Comparison of ENCODE assay signal across 10 mouse cellular contexts in the genomic region with DNA sequence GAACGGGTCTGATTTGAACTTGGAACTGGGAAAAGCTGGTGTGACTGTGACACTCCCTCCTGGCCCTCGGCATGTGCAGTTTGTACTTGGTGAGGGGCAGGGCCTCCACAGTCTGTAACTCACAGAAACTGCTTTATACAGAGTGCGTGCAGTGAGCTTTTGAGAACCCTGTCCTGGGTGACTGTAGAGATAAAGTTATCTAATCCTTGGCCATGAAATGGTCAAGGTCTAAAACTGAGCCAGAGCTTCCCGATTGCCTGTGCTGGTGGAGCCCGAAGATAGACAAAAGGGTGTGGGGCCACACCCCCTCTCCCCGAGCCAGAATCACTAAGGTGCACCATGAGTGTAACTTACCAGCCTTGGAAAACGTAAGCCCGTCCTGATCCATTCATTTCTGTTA. TPM values are rescaled to one million over a fixed set of nuclear protein-coding genes. Genes with fewer than 3 reads are reported as not detected.
DNase-seq lines count a peak whose midpoint lies in the region; ATAC-seq and TF ChIP-seq lines count a peak whose summit lies in the region.
"Had no signal": no experiment of that assay in that cellular context is flagged by ENCODE, and none has a peak within 500 bp of the region (broad histone marks: within the 10 kb centered on the region; RNA-seq: fewer than 3 reads in every experiment).

No protein-coding gene starts in this region.

- peaks cover 29% of the 10 kb centered on the region for H3K4me1 ChIP-seq in lung, embryonic 14.5 days (ENCODE audit: insufficient read depth)
- peaks cover 86% of the 10 kb centered on the region for H3K4me1 ChIP-seq in embryonic facial prominence, embryonic 15.5 days

- no peak overlapping the region; the same call in 1 of the 2 replicates for H3K4me3 ChIP-seq in gastrocnemius, adult 2 months
- H3K4me3 ChIP-seq in lung, embryonic 14.5 days (ENCODE audit: low read depth, low read length), result no peak overlapping the region
- H3K4me3 ChIP-seq in embryonic facial prominence, embryonic 15.5 days (replicated peaks), result no peak overlapping the region
- H3K4me3 ChIP-seq: neural tube, embryonic 12.5 days had no signal

- intact Hi-C loops in gastrocnemius, adult 2 months (cut with DNase I), result loop anchor here (5.0 kb wide), 1 partner anchor 39 kb away; no protein-coding TSS in a partner anchor

- H3K27me3 ChIP-seq in lung, embryonic 14.5 days (ENCODE audit: insufficient read depth, low read length), result no peaks in the 10 kb centered on the region
- no peaks in the 10 kb centered on the region for H3K27me3 ChIP-seq in embryonic facial prominence, embryonic 15.5 days
- H3K27me3 ChIP-seq: neural tube, embryonic 12.5 days had no signal

- peak overlapping the region; percentile 90 for H3K27ac ChIP-seq in gastrocnemius, adult 2 months
- H3K27ac ChIP-seq in lung, embryonic 14.5 days (ENCODE audit: low read depth), result peak overlapping the region; percentile 95
- peak overlapping the region; percentile 81 for H3K27ac ChIP-seq in embryonic facial prominence, embryonic 15.5 days (replicated peaks)
- H3K27ac ChIP-seq: neural tube, embryonic 12.5 days had no signal

- H3K9ac ChIP-seq in lung, embryonic 14.5 days, result no peak overlapping the region
- H3K9ac ChIP-seq in embryonic facial prominence, embryonic 15.5 days, result no peak overlapping the region
- H3K9ac ChIP-seq: neural tube, embryonic 12.5 days had no signal

- H3K4me2 ChIP-seq in lung, embryonic 14.5 days, result peak overlapping the region; percentile 13; the same call in 1 of the 2 replicates
- no peak overlapping the region for H3K4me2 ChIP-seq in embryonic facial prominence, embryonic 15.5 days (replicated peaks)
- H3K4me2 ChIP-seq: heart, embryonic 11.5 days; neural tube, embryonic 12.5 days had no signal

- ATAC-seq in lung, embryonic 14.5 days (ENCODE audit: insufficient read depth), result no peak
- ATAC-seq in embryonic facial prominence, embryonic 15.5 days (ENCODE audit: insufficient number of reproducible peaks, low FRiP score, low TSS enrichment, low read depth), result no peak
- peak; percentile 32 for ATAC-seq in megakaryocyte-erythroid progenitor cell, adult 5-6 weeks (replicated peaks; ENCODE audit: low FRiP score, low TSS enrichment, poor library complexity, severe bottlenecking)

- WGBS in lung, embryonic 14.5 days, result 35% methylated on average over 8 of the region's 8 CpGs
- WGBS in embryonic facial prominence, embryonic 15.5 days, result 55% methylated on average over 8 of the region's 8 CpGs

- no peak for DNase-seq in gastrocnemius, adult 2 months
- no peak for DNase-seq in gastrocnemius, postnatal 10 days
- no peak for DNase-seq in lung, embryonic 14.5 days
- DNase-seq in lung, adult 18-20 months, result no peak
- no peak for DNase-seq in frontal cortex, adult 2 months (ENCODE audit: extremely low spot score in 1 of 2, low spot score in 1 of 2)
- no peak for DNase-seq in embryo, embryonic 10.5 days (ENCODE audit: low spot score)

- peaks cover 18% of the 10 kb centered on the region; the same call in 1 of the 2 replicates for H3K36me3 ChIP-seq in lung, embryonic 14.5 days (ENCODE audit: insufficient read depth)
- H3K36me3 ChIP-seq in embryonic facial prominence, embryonic 15.5 days, result no peaks in the 10 kb centered on the region
- H3K36me3 ChIP-seq: neural tube, embryonic 12.5 days had no signal

- H3K9me3 ChIP-seq in lung, embryonic 14.5 days (ENCODE audit: low read depth, low read length), result no peaks in the 10 kb centered on the region
- no peaks in the 10 kb centered on the region for H3K9me3 ChIP-seq in embryonic facial prominence, embryonic 15.5 days (replicated peaks)
- H3K9me3 ChIP-seq: neural tube, embryonic 12.5 days had no signal

- no peak for TF ChIP-seq CTCF in gastrocnemius, adult 2 months (IDR thresholded peaks at IDR 0.05)
- TF ChIP-seq CTCF in lung, embryonic 14.5 days (IDR thresholded peaks at IDR 0.05; ENCODE audit: low read depth), result no peak

RNA-seq across cellular contexts. Expression of a gene that starts 58.2 kb away (rescaled TPM):
- 100 to 1,000 TPM; 444 to 499 TPM for total RNA-seq in gastrocnemius, adult 2 months (2021)
- 100 to 1,000 TPM; 576 to 632 TPM for total RNA-seq in gastrocnemius, postnatal 10 days (2021)
- polyA plus RNA-seq in lung, embryonic 14.5 days (2014; fragmentation: Nextera tagmentation; extraction: Ambion mirVana), result 332 and 336 TPM in 2 replicates
- 389 and 397 TPM in 2 replicates for polyA plus RNA-seq in embryonic facial prominence, embryonic 15.5 days (2015; fragmentation: Nextera tagmentation; extraction: Ambion mirVana)
- 216 and 230 TPM in 2 replicates for total RNA-seq in megakaryocyte-erythroid progenitor cell, adult 5-6 weeks (2014; fragmentation: Nextera tagmentation)
- total RNA-seq in megakaryocyte-erythroid progenitor cell, adult 5-6 weeks (2017), result 90.1 and 113 TPM in 2 replicates
- 222 and 227 TPM in 2 replicates for polyA plus RNA-seq in frontal cortex, adult 2 months (2012; rRNA removed)

RNA-seq across cellular contexts. Expression of a gene that starts 59.6 kb away (rescaled TPM):
- total RNA-seq in gastrocnemius, adult 2 months (2021), result 1 to 10 TPM; 4.9 to 7.2 TPM
- total RNA-seq in gastrocnemius, postnatal 10 days (2021), result 1 to 10 TPM; 4.9 to 5.6 TPM
- polyA plus RNA-seq in lung, embryonic 14.5 days (2014; fragmentation: Nextera tagmentation; extraction: Ambion mirVana), result 10.5 and 11.0 TPM in 2 replicates
- polyA plus RNA-seq in embryonic facial prominence, embryonic 15.5 days (2015; fragmentation: Nextera tagmentation; extraction: Ambion mirVana), result 16.0 and 16.5 TPM in 2 replicates
- 2.3 and 3.1 TPM in 2 replicates for total RNA-seq in megakaryocyte-erythroid progenitor cell, adult 5-6 weeks (2014; fragmentation: Nextera tagmentation)
- 4.0 and 6.6 TPM in 2 replicates for total RNA-seq in megakaryocyte-erythroid progenitor cell, adult 5-6 weeks (2017)
- polyA plus RNA-seq in frontal cortex, adult 2 months (2012; rRNA removed), result 19.6 and 19.7 TPM in 2 replicates

RNA-seq across cellular contexts. Expression of a gene that starts 59.7 kb away (rescaled TPM):
- 10 to 100 TPM; 31.2 to 34.7 TPM for total RNA-seq in gastrocnemius, adult 2 months (2021)
- 10 to 100 TPM; 32.7 to 36.9 TPM for total RNA-seq in gastrocnemius, postnatal 10 days (2021)
- polyA plus RNA-seq in lung, embryonic 14.5 days (2014; fragmentation: Nextera tagmentation; extraction: Ambion mirVana), result 87.5 and 101 TPM in 2 replicates
- polyA plus RNA-seq in embryonic facial prominence, embryonic 15.5 days (2015; fragmentation: Nextera tagmentation; extraction: Ambion mirVana), result 85.7 and 94.1 TPM in 2 replicates
- 32.1 and 33.8 TPM in 2 replicates for total RNA-seq in megakaryocyte-erythroid progenitor cell, adult 5-6 weeks (2014; fragmentation: Nextera tagmentation)
- total RNA-seq in megakaryocyte-erythroid progenitor cell, adult 5-6 weeks (2017), result 8.8 and 14.8 TPM in 2 replicates
- polyA plus RNA-seq in frontal cortex, adult 2 months (2012; rRNA removed), result 17.7 and 17.8 TPM in 2 replicates
